Mouse (Mus musculus) cerebellum, adult 9-10 months (tissue): Measurements from ENCODE around the gene Smc1b.
"Not testable (repeated sequence)": the region's sequence is repeated elsewhere in the genome, so short reads cannot be mapped to it uniquely, and the experiment has no call there.

Experiments used
- DNase-seq: peaks from one replicate; pipeline ENCODE4 v3.0.0; 2022

Gene Smc1b

DNA sequence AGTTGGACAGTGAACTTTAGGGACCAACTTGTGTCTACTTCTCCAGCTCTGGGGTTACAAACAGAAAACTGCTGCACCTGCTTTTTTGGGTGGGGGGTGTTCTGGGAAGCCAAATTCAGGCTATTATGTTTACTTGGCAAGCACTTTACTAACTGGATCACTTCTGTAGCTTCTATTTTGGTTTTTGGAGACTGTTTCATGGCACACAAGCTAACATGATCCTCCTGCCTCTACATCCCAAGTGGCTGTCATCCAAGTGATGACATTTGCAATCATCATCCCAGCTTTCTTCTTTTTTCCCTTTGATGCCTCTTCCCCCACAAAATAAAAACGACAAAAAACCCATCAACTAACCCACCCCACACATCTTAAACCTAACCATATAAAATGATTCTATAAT, 46.1 kb downstream of the Smc1b start:
- DNase-seq = no peak

DNA sequence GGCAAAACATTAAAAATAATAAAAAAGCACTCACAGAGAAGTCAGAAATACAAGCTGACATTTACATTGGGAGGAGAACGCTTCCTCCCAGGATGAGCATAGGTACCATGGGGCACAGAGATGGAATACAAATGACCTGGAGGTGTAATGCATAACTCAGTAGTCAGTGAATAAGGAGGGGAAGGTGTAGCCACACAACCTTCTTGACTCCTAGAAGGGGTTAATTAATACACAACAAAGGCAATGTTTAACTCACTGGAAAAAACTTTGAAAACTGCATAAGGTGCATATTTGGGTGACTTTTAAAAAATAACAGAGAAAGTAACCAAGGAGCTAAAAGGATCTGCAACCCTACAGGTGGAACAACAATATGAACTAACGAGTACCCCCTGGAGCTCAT, 59.1 kb downstream of the Smc1b start:
- no peak for DNase-seq

DNA sequence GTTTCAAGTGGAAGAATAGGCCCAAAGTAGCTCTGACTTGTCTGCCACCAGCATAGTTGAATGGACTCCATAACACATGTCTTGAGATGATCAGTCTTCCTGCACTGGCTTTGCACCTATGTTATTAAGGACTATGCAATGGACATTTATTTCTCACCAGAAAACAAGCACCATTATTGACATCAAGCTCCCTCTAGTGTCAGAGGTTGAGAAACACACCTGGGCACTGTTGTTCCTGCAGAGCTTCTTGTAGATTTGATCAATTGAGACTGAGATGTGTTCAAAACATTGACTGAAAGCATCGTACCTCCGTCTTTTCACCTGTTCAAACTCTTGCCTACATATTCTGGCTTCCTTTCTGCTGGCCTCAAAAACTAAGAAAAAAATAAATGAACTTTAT, 61.2 kb downstream of the Smc1b start:
- DNase-seq = peak; percentile 74

DNA sequence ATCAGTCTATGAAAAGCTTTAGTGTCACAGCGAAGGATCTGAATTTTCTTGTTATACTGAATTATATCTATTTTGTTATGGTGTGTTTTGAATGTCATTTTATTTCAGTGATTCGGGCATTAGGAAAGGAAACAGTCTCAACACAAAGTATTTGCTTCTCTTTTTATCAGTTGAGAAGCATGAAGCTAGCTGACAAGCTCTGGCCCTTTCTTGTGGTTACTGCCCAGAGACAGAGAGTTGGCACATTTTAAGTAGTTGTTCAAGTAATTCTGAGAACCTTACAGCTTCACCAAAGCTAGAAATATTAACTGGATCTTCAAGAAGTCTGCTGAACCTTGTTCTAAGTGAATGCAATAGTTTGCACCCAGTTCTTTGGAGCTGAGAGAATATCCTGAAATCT, 68.3 kb downstream of the Smc1b start:
- no peak for DNase-seq

DNA sequence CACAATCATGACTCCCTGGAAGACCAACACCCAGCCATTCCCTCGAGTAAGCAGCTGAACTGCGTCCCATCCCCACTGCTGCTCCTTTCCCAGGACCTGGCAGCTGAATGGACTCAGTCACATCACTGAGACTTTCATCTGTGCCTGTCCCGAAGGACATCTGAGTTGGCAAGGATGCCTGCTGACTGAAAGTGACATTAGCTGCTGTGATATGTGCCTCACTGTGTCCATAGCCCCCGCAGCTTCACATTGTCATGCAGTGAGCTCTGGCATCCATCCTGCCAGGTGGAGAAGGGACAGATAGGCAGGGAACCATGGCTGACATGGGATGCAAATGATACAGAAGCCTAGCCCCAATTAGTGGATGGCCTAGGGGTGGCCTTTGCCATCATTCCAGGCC, 76.6 kb downstream of the Smc1b start:
- DNase-seq = no peak

DNA sequence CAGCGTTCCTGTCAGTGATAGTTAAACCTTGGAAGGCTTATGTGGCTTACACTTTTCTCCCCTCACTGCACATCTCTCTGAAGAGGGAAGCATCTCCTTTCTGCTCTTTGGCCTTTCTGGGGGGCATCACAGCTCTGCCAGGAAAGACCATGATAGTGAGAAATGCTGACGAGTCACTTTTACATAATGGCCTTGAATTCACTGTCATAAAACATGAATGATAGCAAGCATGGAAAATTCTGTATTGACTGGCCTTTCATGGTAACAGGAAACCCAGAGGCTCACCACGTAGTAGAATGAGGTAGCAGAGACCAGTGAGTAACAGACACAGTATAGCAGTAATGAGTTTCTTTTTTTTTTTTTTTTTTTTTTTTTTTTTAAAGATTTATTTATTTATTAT, 77.7 kb downstream of the Smc1b start:
- DNase-seq = no peak

DNA sequence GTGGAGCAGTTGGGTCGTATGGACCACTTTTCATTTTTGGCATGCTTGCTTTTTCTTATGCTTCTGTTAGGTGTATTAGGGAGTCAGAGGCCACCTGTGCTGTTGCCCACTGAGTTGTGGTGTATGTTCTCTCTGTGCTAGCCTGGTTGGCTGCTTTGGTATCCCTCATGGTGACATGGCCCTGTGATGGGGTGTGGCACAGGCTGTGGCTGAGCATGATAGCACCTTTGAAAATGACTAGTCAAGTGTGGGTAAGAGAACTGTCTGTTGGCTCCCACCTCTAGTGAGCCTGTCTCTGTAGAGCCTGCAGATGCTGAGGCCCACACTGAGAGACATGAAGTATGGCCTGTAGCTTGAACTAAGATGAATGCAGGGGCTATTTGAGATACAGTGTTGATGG, 82.0 kb downstream of the Smc1b start:
- no peak for DNase-seq

DNA sequence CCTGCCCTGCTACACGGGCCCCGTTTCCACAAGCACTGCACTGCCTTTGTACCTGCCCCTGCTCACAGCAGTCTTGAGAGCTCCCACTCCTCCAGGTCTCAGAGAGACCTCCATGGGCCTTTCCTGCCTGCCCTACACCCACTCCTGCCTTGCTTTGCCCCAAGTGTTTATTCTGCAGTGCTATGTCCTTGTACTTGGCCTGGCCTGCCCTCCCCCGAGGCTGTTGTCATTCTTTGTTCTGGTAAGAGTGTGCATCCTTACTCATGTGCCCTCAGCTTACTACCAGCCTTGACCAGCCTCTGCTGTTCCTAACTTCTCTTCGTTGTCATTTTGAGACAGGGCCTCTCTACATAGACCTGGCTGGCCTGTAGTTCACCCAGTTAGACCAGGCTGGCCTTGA, 83.9 kb downstream of the Smc1b start:
- DNase-seq = no peak

DNA sequence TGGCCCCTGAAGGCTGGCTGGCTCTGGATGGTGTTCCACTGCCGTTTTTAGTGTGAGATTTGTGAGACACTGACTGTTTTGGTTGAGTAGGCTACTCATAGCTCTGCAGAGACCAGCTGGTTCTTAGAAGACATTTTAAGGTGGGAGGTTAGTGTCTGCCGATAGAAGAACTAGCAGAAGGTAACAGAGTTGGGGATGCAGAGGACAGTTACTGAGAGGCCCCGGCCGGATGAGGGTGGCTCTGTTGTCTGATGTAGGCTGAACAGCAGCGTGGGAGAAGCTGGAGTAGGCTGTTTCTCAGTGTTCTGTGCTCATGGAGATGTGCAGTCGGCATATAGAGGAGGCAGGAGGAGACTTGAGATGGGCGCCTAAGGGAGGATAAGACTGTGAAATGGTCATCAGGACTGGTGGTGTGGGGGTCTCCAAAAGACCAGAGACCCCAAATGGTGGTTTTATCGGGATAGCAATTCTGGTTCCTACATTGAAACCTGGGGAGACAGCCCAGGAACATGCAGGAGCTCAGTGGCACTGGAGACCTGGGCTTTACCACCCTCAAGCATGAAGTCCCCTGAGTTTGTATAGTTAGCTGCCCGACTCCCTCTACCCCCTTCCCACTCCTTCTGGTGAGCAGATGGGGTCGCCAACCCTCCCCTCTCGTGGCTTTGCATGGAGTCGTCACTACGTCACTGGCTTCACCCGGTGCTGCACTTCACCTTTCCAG, 85.4 kb downstream of the Smc1b start:
- no peak for DNase-seq

DNA sequence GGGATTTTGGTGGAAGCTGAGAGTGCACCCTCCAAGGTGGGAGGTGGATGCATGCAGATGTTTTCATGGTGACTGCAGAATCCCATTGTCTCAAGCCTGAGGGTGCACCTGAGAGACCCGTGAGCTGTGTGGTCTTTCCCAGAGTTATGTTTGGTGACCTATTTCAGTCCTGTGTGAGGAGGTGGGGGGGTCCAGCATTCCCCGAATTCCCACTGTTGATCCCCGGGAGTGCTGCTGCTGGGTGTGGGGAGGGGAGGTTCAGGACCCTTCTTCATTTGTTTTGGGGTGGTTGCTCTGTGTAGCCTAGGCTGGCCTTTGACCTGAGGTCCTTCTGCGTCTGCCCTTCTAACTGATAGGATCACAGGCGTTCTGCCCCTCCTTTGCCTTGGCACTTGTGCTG, 88.0 kb downstream of the Smc1b start:
- DNase-seq = no peak

DNA sequence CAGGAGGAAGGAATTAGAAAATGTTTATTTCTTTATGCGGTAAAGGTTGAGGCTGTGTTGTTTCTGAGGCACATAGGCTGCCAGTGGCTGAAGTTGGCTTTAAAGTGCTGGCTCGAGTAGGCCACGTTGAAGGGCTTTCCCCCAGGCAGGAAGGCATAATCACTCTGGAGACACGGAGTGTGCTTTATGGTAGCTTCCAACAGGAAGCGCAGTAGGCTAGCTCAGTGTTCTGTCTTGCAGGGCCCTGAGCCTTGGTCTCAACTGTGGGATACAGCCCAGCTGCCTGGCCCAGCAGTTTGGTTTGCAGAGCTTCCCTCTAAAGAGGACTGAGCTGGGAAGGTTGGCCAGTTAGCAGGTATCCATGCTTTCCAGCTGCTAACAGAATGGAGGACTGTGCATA, 88.6 kb downstream of the Smc1b start:
- DNase-seq = no peak

DNA sequence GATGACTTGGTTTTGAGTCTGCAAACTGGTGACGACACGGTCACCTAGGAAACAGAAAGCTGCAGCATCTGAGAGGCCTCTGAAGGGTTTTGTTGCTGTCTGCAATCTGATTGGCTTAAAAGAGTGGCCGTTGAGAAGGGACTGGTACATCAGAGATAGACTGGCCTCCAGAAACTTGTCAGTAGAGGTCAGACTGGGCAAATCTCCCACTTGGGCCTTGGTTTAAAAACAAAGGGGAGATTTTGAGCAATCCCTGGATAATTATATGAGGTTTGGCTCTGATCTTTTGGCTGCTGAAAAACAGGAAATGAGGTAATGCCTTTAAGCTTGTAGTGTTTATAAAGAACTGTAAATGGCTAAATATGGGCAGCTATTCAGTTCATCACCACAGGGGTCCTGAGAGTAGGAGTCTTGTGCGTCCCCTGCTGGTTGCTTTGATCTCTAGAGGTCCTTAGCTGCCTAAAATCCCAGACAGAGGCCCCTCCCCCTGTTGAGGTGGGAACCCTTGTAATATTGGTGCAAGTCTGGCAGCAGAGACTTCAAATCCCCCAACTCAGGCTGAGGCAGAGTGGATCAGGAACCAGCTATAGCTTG, 89.3 kb downstream of the Smc1b start:
- peak; percentile 60 for DNase-seq

DNA sequence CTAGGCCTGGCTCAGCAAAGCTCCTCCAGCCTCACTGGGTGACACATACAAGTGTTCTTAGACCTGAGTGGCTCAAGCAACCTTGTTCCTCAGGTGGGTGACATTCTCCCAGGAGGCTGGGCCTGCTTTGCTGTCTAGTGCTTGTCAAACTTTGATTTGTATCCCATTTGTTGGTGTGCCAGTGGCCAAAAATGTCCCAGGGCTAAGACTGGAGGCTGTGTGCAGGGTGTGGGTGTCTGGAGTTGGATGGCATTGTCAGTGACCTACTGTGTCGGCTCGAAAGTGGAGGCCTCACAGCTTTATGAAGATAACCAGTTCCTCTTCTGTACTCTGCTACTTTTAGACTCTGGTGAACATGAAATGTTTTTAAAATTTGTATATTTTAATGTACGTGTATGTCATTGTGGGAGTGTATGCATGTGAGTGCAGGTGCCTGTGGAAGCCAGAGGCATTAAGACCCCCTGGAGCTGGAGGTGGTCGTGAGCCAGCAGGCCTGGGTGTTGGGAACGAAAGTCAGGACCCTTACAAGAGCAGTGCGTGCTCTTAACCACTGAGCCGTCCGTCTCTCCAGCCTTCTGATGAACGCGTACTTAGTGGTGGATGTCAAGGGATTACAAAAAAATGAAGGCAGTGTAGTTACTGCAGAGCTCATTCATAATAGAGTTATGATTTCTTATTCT, 90.1 kb downstream of the Smc1b start:
- DNase-seq = no peak

DNA sequence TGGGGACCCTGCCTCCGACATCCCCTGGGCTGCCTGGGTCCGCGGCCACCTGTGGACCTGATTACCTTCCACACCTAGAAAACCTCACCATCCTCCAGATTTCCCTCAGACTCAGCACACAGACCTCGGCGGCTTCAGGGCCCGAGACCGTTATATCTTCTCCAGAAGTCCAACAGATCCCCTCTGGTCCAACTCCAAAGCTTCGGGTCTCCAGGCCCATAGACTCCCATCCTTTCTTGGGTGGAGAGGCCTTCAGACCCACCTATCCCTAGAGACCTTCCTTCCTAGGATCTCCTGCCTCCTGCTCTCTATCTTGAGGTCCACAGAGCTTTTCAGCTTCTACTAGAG, 94.4 kb downstream of the Smc1b start:
- DNase-seq = no peak

DNA sequence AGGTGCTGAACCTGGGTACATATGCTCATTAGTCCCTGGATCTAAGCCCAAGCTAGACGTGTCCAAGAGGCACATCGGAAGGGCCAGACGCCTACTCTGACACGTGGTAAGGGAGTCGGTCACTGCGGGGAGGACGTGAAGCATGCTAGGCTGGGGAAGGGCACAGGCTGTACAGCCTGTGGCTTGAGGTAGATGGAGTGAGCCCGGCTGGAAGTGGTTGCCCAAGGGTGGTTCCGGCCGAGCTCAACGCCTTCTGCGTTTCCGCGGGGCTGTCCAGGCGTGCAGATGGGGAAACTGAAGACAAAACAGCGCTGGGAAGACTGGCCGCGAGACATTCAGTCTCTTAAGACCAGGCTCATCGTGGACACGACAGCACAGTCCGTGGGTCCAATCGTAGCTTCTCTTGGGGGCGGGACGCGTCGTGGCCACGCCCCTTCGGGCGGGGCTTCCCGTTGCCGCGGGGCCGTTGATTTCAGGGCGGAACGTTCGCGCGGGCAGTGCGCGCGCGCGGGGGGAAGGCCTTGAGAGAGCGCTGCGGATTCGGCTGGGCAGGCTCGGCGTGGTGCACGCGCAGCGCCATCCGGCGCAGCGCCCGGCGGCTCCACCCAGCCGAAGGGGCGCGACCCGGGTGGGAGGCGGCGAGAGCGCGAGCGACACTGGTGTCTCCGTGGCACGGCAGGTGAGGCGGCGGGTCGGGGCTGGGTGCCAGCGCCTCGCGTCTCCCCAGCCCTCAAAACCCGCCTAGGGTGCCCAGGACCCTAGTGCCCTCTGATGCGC, 95.0 kb downstream of the Smc1b start:
- DNase-seq = peak; percentile 99

DNA sequence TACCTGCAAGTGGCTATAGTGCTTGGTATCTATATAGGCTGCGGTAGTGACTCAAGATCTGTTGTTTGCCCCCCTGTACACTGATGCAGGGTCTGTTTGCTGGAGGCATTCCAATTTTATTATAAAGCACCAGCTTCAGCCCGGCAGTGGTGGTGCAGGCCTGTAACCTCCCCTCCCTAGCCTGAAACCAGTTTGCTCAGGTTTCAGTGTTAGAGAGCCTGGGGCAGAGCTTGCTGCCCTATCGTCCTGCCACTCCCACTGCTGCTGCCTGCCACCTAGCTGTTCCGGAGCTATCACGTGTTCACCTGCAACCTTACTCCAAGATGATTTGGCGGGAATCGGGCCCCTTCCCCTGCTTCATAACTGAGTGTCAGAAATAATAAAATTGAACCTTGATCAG, 97.8 kb downstream of the Smc1b start:
- not testable (repeated sequence) for DNase-seq

DNA sequence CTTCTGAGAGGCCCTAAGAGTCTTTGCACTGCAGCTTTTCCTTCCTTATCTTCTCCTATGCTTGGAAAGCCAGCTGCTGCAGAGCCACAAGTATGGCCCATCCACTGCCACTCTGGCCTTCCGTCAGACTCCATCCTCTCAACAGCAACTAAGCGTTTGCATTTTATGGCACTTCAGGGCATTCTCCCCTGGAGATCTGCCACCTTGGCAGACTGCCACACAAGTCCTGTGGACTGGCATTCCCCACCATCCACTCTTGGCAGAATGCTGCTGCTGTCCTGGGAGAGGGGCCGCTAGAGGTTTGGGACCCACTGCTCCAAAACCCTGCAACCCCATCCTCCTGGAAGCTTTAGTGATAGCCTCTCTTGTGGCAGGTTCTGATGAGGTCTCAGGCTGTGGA, 99.9 kb downstream of the Smc1b start:
- no peak for DNase-seq

DNA sequence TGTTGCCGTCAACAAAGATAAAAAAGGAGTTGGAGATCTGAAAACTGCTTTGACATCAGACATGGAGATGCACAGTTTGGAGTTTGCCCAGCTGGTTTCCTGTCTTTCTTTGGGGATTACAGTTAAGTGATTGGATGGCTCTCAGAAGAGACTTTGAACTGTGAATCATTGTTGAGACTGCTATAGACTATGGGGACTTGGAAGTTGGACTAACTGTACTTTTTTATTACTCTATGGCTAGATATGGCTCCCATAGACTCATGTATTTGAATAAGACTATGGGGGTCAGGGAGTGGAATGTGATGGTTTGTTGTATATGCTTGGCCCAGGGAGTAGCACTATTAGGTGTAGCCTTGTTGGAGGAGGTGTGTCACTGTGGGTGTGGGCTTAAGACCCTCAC, 101.1 kb downstream of the Smc1b start:
- not testable (repeated sequence) for DNase-seq

DNA sequence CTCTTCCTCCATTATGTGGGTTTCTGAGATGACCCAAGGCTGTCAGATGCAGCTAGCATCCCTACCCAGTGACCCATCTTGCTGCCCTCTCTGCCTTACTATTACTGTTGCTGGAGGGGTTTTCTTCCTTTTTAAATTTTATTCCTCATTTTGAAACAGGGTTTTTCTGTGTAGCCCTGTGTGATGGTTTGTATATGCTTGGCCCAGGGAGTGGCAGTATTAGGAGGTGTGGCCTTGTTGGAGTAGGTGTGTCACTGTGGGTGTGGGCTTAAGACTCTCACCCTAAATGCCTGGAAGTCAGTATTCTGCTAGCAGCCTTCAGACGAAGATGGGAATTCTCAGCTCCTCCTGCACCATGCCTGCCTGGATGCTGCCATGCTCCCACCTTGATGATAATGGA, 103.1 kb downstream of the Smc1b start, which contains the start of gene Fam118a:
Gene Fam118a (plus strand): TSS at position 301 of the 400 bp plus-strand sequence.
- DNase-seq = not testable (repeated sequence)

DNA sequence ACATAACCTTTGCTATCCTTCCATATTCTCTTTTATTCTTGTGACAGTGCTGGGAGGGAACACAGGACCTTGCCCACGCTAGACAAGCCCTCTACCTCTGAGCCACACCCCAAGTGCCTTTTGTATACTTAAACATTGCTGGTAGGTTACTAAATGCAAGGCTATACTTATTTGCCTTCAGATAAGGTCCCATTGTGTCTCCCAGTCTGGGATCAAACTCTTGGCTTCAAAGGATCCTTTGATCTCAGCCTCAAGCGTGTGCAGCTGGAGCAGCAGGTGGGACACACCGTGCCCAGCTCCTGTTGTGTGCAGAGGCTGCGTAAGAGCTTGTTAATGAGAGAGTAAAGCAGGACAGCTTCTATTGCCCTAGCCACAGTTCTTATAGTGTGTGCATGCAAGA, 104.0 kb downstream of the Smc1b start:
- no peak for DNase-seq

DNA sequence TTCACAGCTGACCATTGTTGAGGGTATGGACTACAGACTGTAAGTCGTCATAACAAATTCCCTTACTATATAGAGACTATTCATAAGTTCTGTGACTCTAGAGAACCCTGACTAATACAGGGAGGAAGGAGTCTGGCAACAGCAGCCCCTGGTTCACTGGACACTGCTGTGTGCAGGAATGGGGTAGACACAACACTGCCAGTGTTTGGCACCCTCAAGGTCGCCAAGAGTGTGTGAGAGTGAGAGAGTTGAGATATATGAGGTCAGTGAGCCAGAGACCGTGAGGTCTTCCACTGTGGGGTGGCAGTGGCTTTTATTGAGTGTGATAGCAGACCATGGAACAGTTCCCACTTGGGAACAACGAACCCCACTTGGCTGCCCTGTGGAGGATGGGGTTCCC, 105.6 kb downstream of the Smc1b start:
- DNase-seq = no peak

DNA sequence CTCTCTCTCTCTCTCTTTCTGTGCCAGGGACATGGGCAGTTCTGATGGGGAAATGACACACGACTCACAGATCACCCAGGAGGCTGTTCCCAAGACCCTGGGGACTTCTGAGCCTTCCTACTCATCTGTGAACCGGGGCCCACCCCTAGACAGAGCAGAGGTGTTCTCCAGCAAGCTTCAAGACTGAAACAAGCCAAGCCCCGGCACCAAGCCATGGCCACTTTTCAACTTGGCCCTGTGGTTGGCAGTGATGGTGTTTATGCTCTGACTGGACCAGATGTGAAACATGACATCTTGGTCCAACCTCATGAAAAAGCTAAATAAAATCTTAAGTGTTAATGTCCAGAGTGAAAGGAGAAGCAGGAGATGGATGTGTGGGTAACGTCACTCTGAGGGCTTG, 109.6 kb downstream of the Smc1b start:
- DNase-seq = no peak

DNA sequence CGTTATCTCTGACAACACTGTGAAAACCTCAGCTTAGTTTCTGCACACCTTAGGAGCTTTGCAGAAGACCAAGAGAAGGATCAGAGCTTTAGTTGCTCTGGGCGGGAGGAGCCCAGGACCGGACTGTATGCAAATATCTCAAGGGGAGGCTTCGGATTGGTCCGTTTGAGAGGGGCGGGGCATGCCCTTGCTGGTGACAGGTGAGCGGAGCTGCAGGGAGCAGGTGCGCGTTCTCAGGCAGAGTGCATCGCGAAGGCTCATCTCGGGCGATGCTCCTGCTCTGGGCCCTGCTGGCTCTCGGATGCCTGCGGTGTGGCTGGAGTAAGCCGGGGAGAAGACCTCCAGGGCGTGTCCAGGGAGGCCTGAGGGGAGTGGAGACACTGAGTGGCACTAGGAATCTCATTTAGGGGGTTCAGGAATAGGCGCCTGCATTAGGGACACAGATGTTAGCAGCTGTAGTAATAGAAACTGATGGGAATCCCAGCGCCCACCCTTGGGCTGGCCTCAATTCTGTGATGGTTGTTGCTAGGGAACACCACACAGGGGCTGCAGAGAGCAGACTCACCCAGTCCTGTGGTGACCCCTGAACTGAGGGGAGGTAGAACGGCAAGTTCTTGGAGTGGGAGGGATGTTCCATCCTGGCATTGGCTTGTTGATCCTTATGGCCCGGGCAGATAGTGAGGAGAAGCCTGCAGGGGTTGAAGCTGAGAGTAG, 114.7 kb downstream of the Smc1b start, which contains the start of gene Upk3a:
Gene Upk3a (plus strand): TSS at position 191 of the 714 bp plus-strand sequence.
- DNase-seq = no peak
